Mouse (Mus musculus): ENCODE results near the gene Gm47189. TPM values are rescaled to one million over a fixed set of nuclear protein-coding genes. Genes with fewer than 3 reads are reported as not detected.
"Not testable (repeated sequence)": the region's sequence is repeated elsewhere in the genome, so short reads cannot be mapped to it uniquely, and the experiment has no call there.

The Gm47189 gene
- polyA plus RNA-seq (2012; rRNA removed): not detected in 2 replicates

- H3K4me1 ChIP-seq (ENCODE audit: control insufficient read depth, insufficient read depth, insufficient read length); H3K4me3 ChIP-seq (ENCODE audit: extremely low read depth, insufficient read depth, insufficient read length); H3K27ac ChIP-seq (ENCODE audit: insufficient read depth, low read length); H3K36me3 ChIP-seq (ENCODE audit: control insufficient read depth, insufficient read depth, low read length); DNase-seq (ENCODE audit: low read depth in 1 of 2, low spot score in 2 of 2); H3K27me3 ChIP-seq (ENCODE audit: control insufficient read depth, insufficient read depth, low read length): not testable (repeated sequence)
These were observed at the start of gene Gm47189 for GRCm38 (mm10) chr14:41772341-41772740. Gm47189 (minus strand) TSS chr14:41772441.

- DNase-seq (ENCODE audit: low read depth in 1 of 2, low spot score in 2 of 2): peak in 1 of 2 experiments; percentile 2
- WGBS: 89% methylated on average over 2 of the region's 3 CpGs
- H3K4me1 ChIP-seq (ENCODE audit: control insufficient read depth, insufficient read depth, insufficient read length); H3K36me3 ChIP-seq (ENCODE audit: control insufficient read depth, insufficient read depth, low read length); H3K27me3 ChIP-seq (ENCODE audit: control insufficient read depth, insufficient read depth, low read length); H3K4me3 ChIP-seq (ENCODE audit: extremely low read depth, insufficient read depth, insufficient read length); H3K27ac ChIP-seq (ENCODE audit: insufficient read depth, low read length): not testable (repeated sequence)
These were observed 16.3 kb downstream of the Gm47189 start for GRCm38 (mm10) chr14:41755931-41756330.

- not testable (repeated sequence) for H3K36me3 ChIP-seq (ENCODE audit: control insufficient read depth, insufficient read depth, low read length); H3K4me1 ChIP-seq (ENCODE audit: control insufficient read depth, insufficient read depth, insufficient read length); H3K27me3 ChIP-seq (ENCODE audit: control insufficient read depth, insufficient read depth, low read length); H3K4me3 ChIP-seq (ENCODE audit: extremely low read depth, insufficient read depth, insufficient read length); DNase-seq (ENCODE audit: low read depth in 1 of 2, low spot score in 2 of 2); H3K27ac ChIP-seq (ENCODE audit: insufficient read depth, low read length)
- 83% methylated on average over 1 of the region's 1 CpGs for WGBS
These were observed 21.7 kb downstream of the Gm47189 start, which contains the start of gene Gm7929 for GRCm38 (mm10) chr14:41750514-41750913. Gm7929 (minus strand) TSS chr14:41750614.

GRCm38 (mm10) chr14:41723437-41723836, 48.8 kb downstream of the Gm47189 start:
- H3K27ac ChIP-seq (ENCODE audit: insufficient read depth, low read length); H3K36me3 ChIP-seq (ENCODE audit: control insufficient read depth, insufficient read depth, low read length); H3K4me3 ChIP-seq (ENCODE audit: extremely low read depth, insufficient read depth, insufficient read length); H3K4me1 ChIP-seq (ENCODE audit: control insufficient read depth, insufficient read depth, insufficient read length); DNase-seq (ENCODE audit: low read depth in 1 of 2, low spot score in 2 of 2); H3K27me3 ChIP-seq (ENCODE audit: control insufficient read depth, insufficient read depth, low read length): not testable (repeated sequence)
- WGBS: 73% methylated on average over 17 of the region's 17 CpGs

GRCm38 (mm10) chr14:41717180-41717579, 55.1 kb downstream of the Gm47189 start:
- H3K4me1 ChIP-seq (ENCODE audit: control insufficient read depth, insufficient read depth, insufficient read length); H3K36me3 ChIP-seq (ENCODE audit: control insufficient read depth, insufficient read depth, low read length); DNase-seq (ENCODE audit: low read depth in 1 of 2, low spot score in 2 of 2); H3K4me3 ChIP-seq (ENCODE audit: extremely low read depth, insufficient read depth, insufficient read length); H3K27me3 ChIP-seq (ENCODE audit: control insufficient read depth, insufficient read depth, low read length); H3K27ac ChIP-seq (ENCODE audit: insufficient read depth, low read length): not testable (repeated sequence)
- WGBS: 88% methylated on average over 1 of the region's 1 CpGs

Other genes starting within 250 kb of the Gm47189 start
- gene Gm7970, start 216.9 kb downstream of the Gm47189 start, polyA plus RNA-seq (2012; rRNA removed): not detected in 2 replicates
- gene 1700049E17Rik2, start 199.2 kb downstream of the Gm47189 start, polyA plus RNA-seq (2012; rRNA removed): not detected in 2 replicates
- gene Gm3072, start 147.8 kb downstream of the Gm47189 start, polyA plus RNA-seq (2012; rRNA removed): not detected in 2 replicates
- gene Gm3676, start 126.0 kb downstream of the Gm47189 start, polyA plus RNA-seq (2012; rRNA removed): not detected in 2 replicates
- gene Gm8068, start 70.6 kb downstream of the Gm47189 start, polyA plus RNA-seq (2012; rRNA removed): not detected in 2 replicates
- gene Gm7929, start 21.8 kb downstream of the Gm47189 start, polyA plus RNA-seq (2012; rRNA removed): not detected in 2 replicates
- gene Gm7980, start 134.8 kb upstream of the Gm47189 start, polyA plus RNA-seq (2012; rRNA removed): not detected in 2 replicates
- gene 1700049E17Rik1, start 152.5 kb upstream of the Gm47189 start, polyA plus RNA-seq (2012; rRNA removed): not detected in 2 replicates
- gene 1700024B05Rik, start 171.6 kb upstream of the Gm47189 start, polyA plus RNA-seq (2012; rRNA removed): not detected in 2 replicates
- not detected in 2 replicates for gene Gm6401, start 195.5 kb upstream of the Gm47189 start, polyA plus RNA-seq (2012; rRNA removed)
- gene Gm3543, start 210.9 kb upstream of the Gm47189 start, polyA plus RNA-seq (2012; rRNA removed): not detected in 2 replicates